Mouse (Mus musculus): ENCODE results near the gene Hnrnpul1.

DNA sequence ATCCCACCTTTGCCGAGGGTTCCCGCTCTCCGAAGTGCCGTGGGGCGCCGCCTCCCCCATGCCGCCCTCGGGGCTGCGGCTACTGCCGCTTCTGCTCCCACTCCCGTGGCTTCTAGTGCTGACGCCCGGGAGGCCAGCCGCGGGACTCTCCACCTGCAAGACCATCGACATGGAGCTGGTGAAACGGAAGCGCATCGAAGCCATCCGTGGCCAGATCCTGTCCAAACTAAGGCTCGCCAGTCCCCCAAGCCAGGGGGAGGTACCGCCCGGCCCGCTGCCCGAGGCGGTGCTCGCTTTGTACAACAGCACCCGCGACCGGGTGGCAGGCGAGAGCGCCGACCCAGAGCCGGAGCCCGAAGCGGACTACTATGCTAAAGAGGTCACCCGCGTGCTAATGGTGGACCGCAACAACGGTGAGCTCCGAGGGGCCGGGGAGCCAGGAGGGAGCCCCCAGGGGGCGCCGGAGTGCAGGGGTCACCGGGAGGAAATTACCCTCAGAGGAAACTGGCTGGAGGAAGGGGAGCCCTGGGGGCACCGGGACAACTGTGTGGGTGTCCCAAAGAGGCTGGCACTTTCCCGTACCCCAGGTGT lies 66.7 kb downstream of the Hnrnpul1 start:
- TF ChIP-seq HCFC1 (IDR thresholded peaks at IDR 0.05; ENCODE audit: borderline replicate concordance, insufficient read depth, low read length) (no peak), CHD2 (IDR thresholded peaks at IDR 0.05; ENCODE audit: low read depth, low read length) (no peak), MAFK (IDR thresholded peaks at IDR 0.05; ENCODE audit: insufficient read depth, low read depth, low read length) (no peak), ZNF384 (IDR thresholded peaks at IDR 0.05; ENCODE audit: low read depth, low read length) (no peak)

Data from ES-E14 (cell line).